Mouse (Mus musculus) right cerebral cortex, adult 2 months (tissue): Measurements from ENCODE around the gene Ric8b.

Experiments used
- DNase-seq, 2 experiments: peaks; one replicate each; pipeline ENCODE4 v3.0.0; 2021 to 2022; ENCODE audit warnings: low spot score in 2 of 2

Ric8b gene

GRCm38 (mm10) chr10:84916810-84917730 lies at the start of gene Ric8b:
Gene Ric8b, plus strand, starts transcription at chr10:84917616.
- peak; percentile 97 to 98 for DNase-seq

- no peak for DNase-seq
Observed at GRCm38 (mm10) chr10:84871285-84871684, 46.1 kb upstream of the Ric8b start.

- no peak for DNase-seq
Observed at GRCm38 (mm10) chr10:84871921-84872320, 45.5 kb upstream of the Ric8b start.

GRCm38 (mm10) chr10:84879823-84880571 lies 37.4 kb upstream of the Ric8b start:
- no peak for DNase-seq

- no peak for DNase-seq
Observed at GRCm38 (mm10) chr10:84882528-84882927, 34.9 kb upstream of the Ric8b start.

GRCm38 (mm10) chr10:84885341-84885884 lies 32.0 kb upstream of the Ric8b start:
- no peak for DNase-seq

GRCm38 (mm10) chr10:84886221-84886627 lies 31.2 kb upstream of the Ric8b start:
- no peak for DNase-seq

- DNase-seq = no peak
Observed at GRCm38 (mm10) chr10:84886785-84887184, 30.6 kb upstream of the Ric8b start.

GRCm38 (mm10) chr10:84889096-84889846 lies 28.1 kb upstream of the Ric8b start:
- DNase-seq = no peak

GRCm38 (mm10) chr10:84895810-84896358 lies 21.5 kb upstream of the Ric8b start:
- peak; percentile 51 to 52 for DNase-seq

GRCm38 (mm10) chr10:84896941-84897930 lies 20.2 kb upstream of the Ric8b start:
- DNase-seq = peak in 1 of 2 experiments; percentile 40

GRCm38 (mm10) chr10:84898144-84898979 lies 19.1 kb upstream of the Ric8b start:
- DNase-seq = no peak

- no peak for DNase-seq
Observed at GRCm38 (mm10) chr10:84901676-84902075, 15.7 kb upstream of the Ric8b start.

GRCm38 (mm10) chr10:84902213-84902612 lies 15.2 kb upstream of the Ric8b start:
- DNase-seq = no peak

GRCm38 (mm10) chr10:84903307-84903706 lies 14.1 kb upstream of the Ric8b start:
- DNase-seq = peak; percentile 42 to 46

- DNase-seq = peak in 1 of 2 experiments; percentile 44
Observed at GRCm38 (mm10) chr10:84903742-84904141, 13.7 kb upstream of the Ric8b start.

GRCm38 (mm10) chr10:84906895-84907294 lies 10.5 kb upstream of the Ric8b start:
- DNase-seq = peak in 1 of 2 experiments; percentile 36

GRCm38 (mm10) chr10:84908006-84908405 lies 9.4 kb upstream of the Ric8b start:
- no peak for DNase-seq

- no peak for DNase-seq
Observed at GRCm38 (mm10) chr10:84908471-84908870, 8.9 kb upstream of the Ric8b start.
